Mouse (Mus musculus): Measurements from ENCODE around the gene Fgf15. TPM values are rescaled to one million over a fixed set of nuclear protein-coding genes. Genes with fewer than 3 reads are reported as not detected.

The Fgf15 gene
- polyA plus RNA-seq, 1 experiment from 2014 or later: 68.2 TPM

DNA sequence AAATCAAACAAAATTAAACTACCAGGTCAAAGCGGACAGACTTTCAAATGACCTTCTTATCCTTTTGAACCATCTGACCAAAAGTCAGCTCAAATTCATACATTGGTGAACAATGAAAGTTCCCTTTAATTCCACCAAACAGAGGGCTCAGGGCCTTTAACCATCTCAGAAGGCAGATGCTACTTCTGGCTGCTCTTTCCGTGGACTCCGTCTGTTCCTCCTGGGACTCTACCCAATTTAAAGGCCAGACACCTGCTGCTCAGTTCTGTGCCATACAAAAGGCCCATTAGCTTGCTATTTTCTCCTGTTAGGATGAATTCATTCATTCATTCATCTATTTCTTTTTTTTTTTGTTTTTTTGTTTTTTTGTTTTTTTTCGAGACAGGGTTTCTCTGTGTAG is 16.6 kb downstream of the Fgf15 start:
- no peak for DNase-seq (ENCODE audit: low spot score)
- H3K4me3 ChIP-seq (ENCODE audit: low read depth, low read length): no peak overlapping the region
- WGBS: 69% methylated on average over 4 of the region's 4 CpGs

GRCm38 (mm10) chr7:144914296-144914947 is 18.1 kb downstream of the Fgf15 start:
- H3K9ac ChIP-seq (ENCODE audit: low read depth, low read length): peak overlapping the region; percentile 38; the same call in 1 of the 2 replicates
- H3K4me3 ChIP-seq (ENCODE audit: low read depth, low read length): peak overlapping the region; percentile 84
- H3K4me2 ChIP-seq (replicated peaks; ENCODE audit: low read depth, low read length): peak overlapping the region; percentile 36
- H3K27ac ChIP-seq (ENCODE audit: low read depth, low read length): peak overlapping the region; percentile 83; the same call in 1 of the 2 replicates
- 11% methylated on average over 17 of the region's 17 CpGs for WGBS
- H3K9me3 ChIP-seq (ENCODE audit: control insufficient read depth, low read length): no peaks in the 10 kb centered on the region
- no peaks in the 10 kb centered on the region for H3K36me3 ChIP-seq (ENCODE audit: control insufficient read depth, insufficient read depth, low read length)
- no peaks in the 10 kb centered on the region for H3K27me3 ChIP-seq (ENCODE audit: control insufficient read depth, insufficient read depth, low read length)
- DNase-seq (ENCODE audit: low spot score) (no peak), ATAC-seq (ENCODE audit: low FRiP score) (peak; percentile 92)
- peaks cover 6% of the 10 kb centered on the region for H3K4me1 ChIP-seq (replicated peaks; ENCODE audit: control insufficient read depth, insufficient read depth, low read length)

More for the DNA sequence above, 16.6 kb downstream of the Fgf15 start:
- Histone ChIP-seq H3K27me3 (ENCODE audit: control insufficient read depth, insufficient read depth, low read length) (no peaks in the 10 kb centered on the region), H3K9me3 (ENCODE audit: control insufficient read depth, low read length) (no peaks in the 10 kb centered on the region), H3K36me3 (ENCODE audit: control insufficient read depth, insufficient read depth, low read length) (no peaks in the 10 kb centered on the region), H3K4me1 (replicated peaks; ENCODE audit: control insufficient read depth, insufficient read depth, low read length) (peaks cover 6% of the 10 kb centered on the region), H3K9ac (ENCODE audit: low read depth, low read length) (no peak overlapping the region), H3K27ac (ENCODE audit: low read depth, low read length) (no peak overlapping the region), H3K4me2 (replicated peaks; ENCODE audit: low read depth, low read length) (no peak overlapping the region)
- no peak for ATAC-seq (ENCODE audit: low FRiP score)

DNA sequence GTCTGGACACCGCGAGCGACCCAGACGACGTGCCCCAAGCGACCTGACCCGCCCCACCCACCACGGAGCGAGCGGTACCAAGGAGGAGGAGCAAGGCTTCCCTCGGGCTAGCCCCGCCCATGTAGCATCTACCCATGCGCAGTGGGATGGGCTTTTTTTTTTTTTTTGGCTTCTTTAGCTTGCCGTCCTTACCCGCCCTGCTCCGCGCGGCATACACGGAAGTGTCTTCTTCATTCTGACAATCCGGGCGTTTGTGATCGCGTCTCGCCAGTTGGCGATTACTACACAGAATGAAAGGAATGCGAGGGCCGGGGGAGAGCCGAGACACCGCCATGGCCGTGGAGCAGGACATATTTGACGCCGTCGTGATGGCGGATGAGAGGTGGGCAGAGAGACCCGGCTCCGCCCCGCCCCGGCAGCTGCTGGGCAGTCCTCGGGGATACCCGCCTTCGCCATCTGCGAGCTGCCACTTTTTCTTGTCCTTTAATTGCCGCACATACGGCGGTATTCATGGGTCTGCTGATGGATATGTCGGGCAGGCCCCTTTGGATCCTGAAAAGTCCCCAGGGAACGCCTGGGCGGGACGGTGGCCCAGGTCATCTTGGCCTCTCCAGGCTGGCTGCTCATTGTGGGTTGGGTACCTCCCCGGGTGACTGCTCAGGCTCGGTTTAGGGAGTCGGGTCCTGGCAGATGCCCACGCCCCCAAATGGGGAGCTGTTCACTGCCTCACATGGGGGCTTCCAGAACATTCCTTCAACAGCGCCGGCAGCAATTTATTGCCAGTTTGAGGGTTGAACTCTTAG is 18.8 kb downstream of the Fgf15 start, which contains the start of gene LTO1:
TSS of gene LTO1 (plus strand) at position 153 of the 803 bp plus-strand sequence.
- H3K9ac ChIP-seq (ENCODE audit: low read depth, low read length): peak within 1 kb of the TSS; percentile 68
- no peaks in the 10 kb centered on the region for H3K27me3 ChIP-seq (ENCODE audit: control insufficient read depth, insufficient read depth, low read length)
- peak within 1 kb of the TSS; percentile 68 for H3K4me2 ChIP-seq (replicated peaks; ENCODE audit: low read depth, low read length)
- DNase-seq (ENCODE audit: low spot score) (peak; percentile 93), ATAC-seq (ENCODE audit: low FRiP score) (peak; percentile 92)
- peak within 1 kb of the TSS; percentile 84 for H3K4me3 ChIP-seq (ENCODE audit: low read depth, low read length)
- peaks cover 6% of the 10 kb centered on the region for H3K4me1 ChIP-seq (replicated peaks; ENCODE audit: control insufficient read depth, insufficient read depth, low read length)
- no peaks in the 10 kb centered on the region for H3K9me3 ChIP-seq (ENCODE audit: control insufficient read depth, low read length)
- WGBS: under 1% methylated on average over 55 of the region's 55 CpGs
- H3K36me3 ChIP-seq (ENCODE audit: control insufficient read depth, insufficient read depth, low read length): no peaks in the 10 kb centered on the region
- H3K27ac ChIP-seq (ENCODE audit: low read depth, low read length): peak within 1 kb of the TSS; percentile 83

DNA sequence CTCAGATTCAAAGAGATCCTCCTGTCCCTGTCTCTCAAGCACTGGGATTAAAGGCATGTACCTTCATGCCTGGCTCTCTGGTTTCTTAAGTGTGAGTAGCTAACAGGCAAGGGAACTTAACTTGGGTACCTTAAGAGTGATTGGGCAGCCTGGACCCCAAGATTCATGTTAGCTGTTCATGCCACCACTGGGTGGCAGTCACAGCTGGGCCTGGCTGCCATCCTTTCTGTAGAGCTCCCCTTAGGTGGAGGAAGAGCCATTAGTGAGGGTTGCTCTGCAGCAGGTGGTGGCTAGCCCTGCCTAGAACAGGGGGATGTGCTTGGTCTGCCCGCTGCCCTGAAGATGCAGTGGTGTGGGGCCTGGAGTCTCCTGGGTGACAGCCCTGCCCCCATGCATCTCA is 22.5 kb downstream of the Fgf15 start:
- Histone ChIP-seq H3K4me3 (ENCODE audit: low read depth, low read length) (no peak overlapping the region), H3K36me3 (ENCODE audit: control insufficient read depth, insufficient read depth, low read length) (no peaks in the 10 kb centered on the region)
- DNase-seq (ENCODE audit: low spot score): no peak

GRCm38 (mm10) chr7:144927591-144927990 is 31.3 kb downstream of the Fgf15 start:
- H3K27me3 ChIP-seq (ENCODE audit: control insufficient read depth, insufficient read depth, low read length): no peaks in the 10 kb centered on the region
- H3K9ac ChIP-seq (ENCODE audit: low read depth, low read length): no peak overlapping the region
- no peak overlapping the region for H3K4me2 ChIP-seq (replicated peaks; ENCODE audit: low read depth, low read length)
- no peaks in the 10 kb centered on the region for H3K9me3 ChIP-seq (ENCODE audit: control insufficient read depth, low read length)
- ATAC-seq (ENCODE audit: low FRiP score) (no peak), DNase-seq (ENCODE audit: low spot score) (no peak)
- no peak overlapping the region for H3K4me3 ChIP-seq (ENCODE audit: low read depth, low read length)
- WGBS: 88% methylated on average over 2 of the region's 2 CpGs
- H3K4me1 ChIP-seq (replicated peaks; ENCODE audit: control insufficient read depth, insufficient read depth, low read length): no peaks in the 10 kb centered on the region
- H3K27ac ChIP-seq (ENCODE audit: low read depth, low read length): no peak overlapping the region
- H3K36me3 ChIP-seq (ENCODE audit: control insufficient read depth, insufficient read depth, low read length): no peaks in the 10 kb centered on the region

More for the DNA sequence above, 22.5 kb downstream of the Fgf15 start:
- H3K27ac ChIP-seq (ENCODE audit: low read depth, low read length): no peak overlapping the region
- WGBS: 77% methylated on average over 1 of the region's 1 CpGs
- no peaks in the 10 kb centered on the region for H3K9me3 ChIP-seq (ENCODE audit: control insufficient read depth, low read length)
- peaks cover 6% of the 10 kb centered on the region for H3K4me1 ChIP-seq (replicated peaks; ENCODE audit: control insufficient read depth, insufficient read depth, low read length)
- H3K27me3 ChIP-seq (ENCODE audit: control insufficient read depth, insufficient read depth, low read length): no peaks in the 10 kb centered on the region
- no peak overlapping the region for H3K9ac ChIP-seq (ENCODE audit: low read depth, low read length)
- H3K4me2 ChIP-seq (replicated peaks; ENCODE audit: low read depth, low read length): no peak overlapping the region
- ATAC-seq (ENCODE audit: low FRiP score): no peak

- ATAC-seq (ENCODE audit: low FRiP score) (no peak), DNase-seq (ENCODE audit: low spot score) (no peak)
- 80% methylated on average over 4 of the region's 4 CpGs for WGBS
- no peaks in the 10 kb centered on the region for H3K9me3 ChIP-seq (ENCODE audit: control insufficient read depth, low read length)
- no peak overlapping the region for H3K27ac ChIP-seq (ENCODE audit: low read depth, low read length)
- H3K4me2 ChIP-seq (replicated peaks; ENCODE audit: low read depth, low read length): no peak overlapping the region
- H3K9ac ChIP-seq (ENCODE audit: low read depth, low read length): no peak overlapping the region
- H3K27me3 ChIP-seq (ENCODE audit: control insufficient read depth, insufficient read depth, low read length): no peaks in the 10 kb centered on the region
- no peaks in the 10 kb centered on the region for H3K4me1 ChIP-seq (replicated peaks; ENCODE audit: control insufficient read depth, insufficient read depth, low read length)
- H3K36me3 ChIP-seq (ENCODE audit: control insufficient read depth, insufficient read depth, low read length): no peaks in the 10 kb centered on the region
- H3K4me3 ChIP-seq (ENCODE audit: low read depth, low read length): no peak overlapping the region
These were observed 31.9 kb downstream of the Fgf15 start for GRCm38 (mm10) chr7:144928009-144928888.

DNA sequence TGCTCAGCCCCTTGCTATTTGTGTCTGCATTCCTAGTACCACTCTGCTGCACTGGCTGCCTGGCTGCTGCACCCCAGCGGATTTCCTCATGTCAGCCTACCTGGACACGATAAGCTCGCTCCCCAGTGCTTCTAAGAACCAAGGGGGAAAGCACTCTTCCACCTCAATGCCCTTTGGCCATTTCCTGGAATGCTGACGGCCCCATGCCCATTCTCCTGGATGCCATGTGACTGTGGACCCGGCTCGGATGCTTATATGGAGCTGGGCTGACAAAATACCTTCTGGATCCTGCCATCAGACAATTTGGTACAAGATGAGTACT is 32.5 kb downstream of the Fgf15 start:
- ATAC-seq (ENCODE audit: low FRiP score): no peak
- H3K9ac ChIP-seq (ENCODE audit: low read depth, low read length): no peak overlapping the region
- H3K4me1 ChIP-seq (replicated peaks; ENCODE audit: control insufficient read depth, insufficient read depth, low read length): no peaks in the 10 kb centered on the region
- no peaks in the 10 kb centered on the region for H3K9me3 ChIP-seq (ENCODE audit: control insufficient read depth, low read length)
- WGBS: 87% methylated on average over 6 of the region's 6 CpGs
- no peak overlapping the region for H3K4me3 ChIP-seq (ENCODE audit: low read depth, low read length)
- H3K27ac ChIP-seq (ENCODE audit: low read depth, low read length): no peak overlapping the region
- no peaks in the 10 kb centered on the region for H3K27me3 ChIP-seq (ENCODE audit: control insufficient read depth, insufficient read depth, low read length)
- no peaks in the 10 kb centered on the region for H3K36me3 ChIP-seq (ENCODE audit: control insufficient read depth, insufficient read depth, low read length)
- DNase-seq (ENCODE audit: low spot score): no peak
- no peak overlapping the region for H3K4me2 ChIP-seq (replicated peaks; ENCODE audit: low read depth, low read length)

- no peaks in the 10 kb centered on the region for H3K9me3 ChIP-seq (ENCODE audit: control insufficient read depth, low read length)
- no peak overlapping the region for H3K4me3 ChIP-seq (ENCODE audit: low read depth, low read length)
- DNase-seq (ENCODE audit: low spot score) (no peak), ATAC-seq (ENCODE audit: low FRiP score) (no peak)
- no peaks in the 10 kb centered on the region for H3K27me3 ChIP-seq (ENCODE audit: control insufficient read depth, insufficient read depth, low read length)
- H3K27ac ChIP-seq (ENCODE audit: low read depth, low read length): no peak overlapping the region
- H3K4me1 ChIP-seq (replicated peaks; ENCODE audit: control insufficient read depth, insufficient read depth, low read length): no peaks in the 10 kb centered on the region
- no peaks in the 10 kb centered on the region; the same call in 1 of the 2 replicates for H3K36me3 ChIP-seq (ENCODE audit: control insufficient read depth, insufficient read depth, low read length)
- H3K9ac ChIP-seq (ENCODE audit: low read depth, low read length): no peak overlapping the region
- WGBS: 81% methylated on average over 8 of the region's 8 CpGs
- H3K4me2 ChIP-seq (replicated peaks; ENCODE audit: low read depth, low read length): no peak overlapping the region
These were observed 33.2 kb downstream of the Fgf15 start for GRCm38 (mm10) chr7:144929506-144929905.
